Mouse (Mus musculus) small intestine, adult 2 months (tissue): ENCODE data around the gene Kctd6. TPM values are rescaled to one million over a fixed set of nuclear protein-coding genes. Genes with fewer than 3 reads are reported as not detected.
"Not testable (repeated sequence)": the region's sequence is repeated elsewhere in the genome, so short reads cannot be mapped to it uniquely, and the experiment has no call there.

Experiments used
- H3K27ac ChIP-seq: fragments of 200-500 bp; 2 replicates; pipeline ENCODE4 v1.5.1; 2012; ENCODE audit warnings: low read depth, low read length, control low read depth, inconsistent platforms; ENCODE audit not compliant: insufficient read depth
- H3K27me3 ChIP-seq: fragments of 200-500 bp; 2 replicates; pipeline ENCODE4 v1.6.1; 2012; ENCODE audit warnings: mild to moderate bottlenecking, moderate library complexity, low read length, inconsistent platforms; ENCODE audit not compliant: control insufficient read depth, insufficient read depth
- H3K36me3 ChIP-seq: fragments of 200-500 bp; 2 replicates; pipeline ENCODE4 v1.6.1; 2012; ENCODE audit warnings: mild to moderate bottlenecking, low read length, control low read depth, inconsistent platforms; ENCODE audit not compliant: control insufficient read depth, insufficient read depth
- H3K4me1 ChIP-seq: fragments of 200-500 bp; 2 replicates; pipeline ENCODE4 v1.6.1; 2012; ENCODE audit warnings: low read length, inconsistent platforms, mixed read lengths; ENCODE audit not compliant: control insufficient read depth, insufficient read depth, insufficient read length
- H3K4me3 ChIP-seq: fragments of 200-500 bp; 2 replicates; pipeline ENCODE4 v1.5.1; 2012; ENCODE audit warnings: low read depth, mild to moderate bottlenecking, control low read depth, inconsistent platforms, low read length, moderate library complexity
- CTCF ChIP-seq: fragments of 200-500 bp; IDR thresholded peaks from 2 replicates; pipeline ENCODE4 v1.5.1; 2012; ENCODE audit warnings: low read depth, mild to moderate bottlenecking, control low read depth, inconsistent platforms, low read length, moderate library complexity, mixed read lengths; ENCODE audit not compliant: insufficient replicate concordance, insufficient read length; ENCODE audit errors: extremely low read depth
- POLR2A ChIP-seq: fragments of 200-500 bp; IDR thresholded peaks from 2 replicates; pipeline ENCODE4 v1.6.1; 2012; ENCODE audit warnings: low read depth, mild to moderate bottlenecking, control low read depth, inconsistent platforms, low read length, moderate library complexity
- WGBS: fragments of 180-500 bp; shearing (Covaris S2); methylation state at CpG from one replicate; pipeline ENCODE4 v1.1.7; 2018; 5-methylcytosine and 5-hydroxymethylcytosine counted together
- polyA plus RNA-seq: library from polyadenylated mRNA; depleted of rRNA; stranded (reverse); fragments of >200 nt; gene quantifications from 2 replicates; pipeline ENCODE4 v1.2.3, GENCODE M21; 2012; rRNA removed

Gene Kctd6
- 3.9 and 5.7 TPM in 2 replicates for polyA plus RNA-seq

DNA sequence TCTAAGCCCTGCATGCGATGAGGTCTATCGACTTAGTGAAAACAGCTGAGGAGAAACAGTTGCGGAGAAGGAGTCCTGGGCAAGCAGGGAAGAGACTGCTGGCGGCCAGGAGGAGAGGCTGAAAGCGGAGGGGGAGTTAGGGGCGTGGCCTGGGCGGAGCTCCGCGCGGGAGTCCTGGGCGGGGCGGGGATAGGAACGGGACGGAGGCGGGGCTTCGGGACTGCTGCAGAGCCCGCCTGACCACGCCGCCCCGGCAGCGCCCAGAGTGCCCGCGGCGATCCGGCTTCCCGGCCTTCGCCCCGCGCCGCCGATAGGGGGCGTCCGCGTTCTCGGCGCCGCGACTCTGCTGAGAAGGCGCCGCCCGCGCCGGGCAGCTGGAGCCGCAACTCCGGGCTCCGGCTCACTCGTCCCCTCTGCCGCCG is at the start of gene Kctd6:
TSS of gene Kctd6 (plus strand) at position 338 of the 422 bp plus-strand sequence.
- Histone ChIP-seq H3K36me3 (no peaks in the 10 kb centered on the region), H3K27ac (peak within 1 kb of the TSS; percentile 35), H3K27me3 (no peaks in the 10 kb centered on the region), H3K4me3 (peak within 1 kb of the TSS; percentile 71), H3K4me1 (peaks cover 10% of the 10 kb centered on the region; the same call in 1 of the 2 replicates)
- under 1% methylated on average over 48 of the region's 49 CpGs for WGBS
- TF ChIP-seq POLR2A (0 out of 2 replicates have a peak, but pooled peaks have one; percentile 21), CTCF (peak; percentile 55)

DNA sequence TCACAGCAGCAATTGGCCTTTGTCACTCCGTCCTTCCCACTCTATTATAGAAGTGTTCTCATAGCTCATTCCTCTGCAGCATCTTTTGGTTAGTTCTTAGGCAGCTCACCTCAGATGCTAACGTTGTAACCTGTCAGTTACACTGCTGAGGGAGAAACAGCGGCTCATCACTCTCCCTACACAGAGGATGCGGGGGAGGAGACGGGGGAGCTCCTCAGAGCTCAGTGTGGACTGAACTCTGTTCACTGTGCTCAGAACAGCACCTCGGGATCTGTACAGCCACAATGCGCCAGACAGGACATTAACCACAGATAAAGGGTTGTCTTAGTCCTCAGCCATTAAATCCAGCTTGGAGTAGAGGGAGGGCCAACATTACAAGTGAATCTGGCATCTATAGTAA is 49.5 kb upstream of the Kctd6 start:
- 82% methylated on average over 7 of the region's 7 CpGs for WGBS
- H3K27ac ChIP-seq = no peak overlapping the region
- H3K4me1 ChIP-seq = peaks cover 2% of the 10 kb centered on the region; the same call in 1 of the 2 replicates
- no peaks in the 10 kb centered on the region for H3K27me3 ChIP-seq
- peaks cover 62% of the 10 kb centered on the region for H3K36me3 ChIP-seq
- no peak overlapping the region for H3K4me3 ChIP-seq
- TF ChIP-seq CTCF = no peak
- TF ChIP-seq POLR2A = no peak

DNA sequence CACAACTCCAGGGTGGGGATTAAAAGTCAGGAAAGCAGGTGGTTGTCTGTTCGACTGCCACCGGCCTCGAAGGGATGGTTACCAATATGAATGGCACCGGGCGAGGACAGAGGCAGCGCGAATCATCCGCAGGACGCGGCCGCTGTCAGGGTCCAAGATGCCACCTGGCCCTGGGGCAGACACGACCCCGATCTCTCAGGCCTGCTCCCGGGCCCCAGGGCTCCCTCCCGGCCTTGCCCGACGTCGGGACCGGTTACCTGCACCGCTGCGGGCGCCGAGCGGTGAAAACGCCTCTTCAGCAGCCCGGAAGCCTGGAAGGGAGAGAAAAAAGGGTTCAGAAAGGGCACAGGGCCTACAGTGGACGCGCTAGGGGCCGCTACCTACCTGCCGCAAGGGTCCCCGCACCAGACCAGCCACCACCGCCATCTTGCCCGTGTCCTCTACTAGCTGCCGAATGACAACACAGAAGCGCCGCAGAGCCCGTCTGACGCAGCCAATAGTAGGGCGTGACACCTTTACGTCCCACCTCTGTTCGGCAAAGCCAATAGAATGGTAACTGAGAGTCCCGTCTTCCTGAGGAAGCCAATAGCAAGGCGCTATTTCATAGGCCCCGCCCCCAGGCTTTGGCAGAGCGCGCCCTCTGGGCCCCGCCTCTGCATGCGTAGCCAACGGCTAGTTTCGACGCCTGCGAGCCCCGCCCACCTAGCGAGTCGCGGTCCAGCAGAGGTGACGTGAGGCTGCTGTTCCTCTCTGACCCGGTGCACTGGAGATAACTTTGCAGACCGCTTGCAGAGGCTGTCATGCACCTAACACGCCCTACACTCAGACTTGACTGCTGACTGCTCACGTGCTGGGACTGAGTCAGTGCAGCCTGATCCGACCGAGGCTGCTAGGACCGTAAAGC is 41.2 kb upstream of the Kctd6 start, which contains the start of gene Pdhb:
TSS of gene Pdhb (minus strand) at position 519 of the 904 bp plus-strand sequence.
- peaks cover 6% of the 10 kb centered on the region for H3K4me1 ChIP-seq
- peaks cover 26% of the 10 kb centered on the region for H3K36me3 ChIP-seq
- under 1% methylated on average over 64 of the region's 64 CpGs for WGBS
- H3K27me3 ChIP-seq = no peaks in the 10 kb centered on the region
- TF ChIP-seq POLR2A (peak; percentile 83; the same call in 1 of the 2 replicates), CTCF (no peak)
- H3K27ac ChIP-seq = peak within 1 kb of the TSS; percentile 90
- H3K4me3 ChIP-seq = peak within 1 kb of the TSS; percentile 88

DNA sequence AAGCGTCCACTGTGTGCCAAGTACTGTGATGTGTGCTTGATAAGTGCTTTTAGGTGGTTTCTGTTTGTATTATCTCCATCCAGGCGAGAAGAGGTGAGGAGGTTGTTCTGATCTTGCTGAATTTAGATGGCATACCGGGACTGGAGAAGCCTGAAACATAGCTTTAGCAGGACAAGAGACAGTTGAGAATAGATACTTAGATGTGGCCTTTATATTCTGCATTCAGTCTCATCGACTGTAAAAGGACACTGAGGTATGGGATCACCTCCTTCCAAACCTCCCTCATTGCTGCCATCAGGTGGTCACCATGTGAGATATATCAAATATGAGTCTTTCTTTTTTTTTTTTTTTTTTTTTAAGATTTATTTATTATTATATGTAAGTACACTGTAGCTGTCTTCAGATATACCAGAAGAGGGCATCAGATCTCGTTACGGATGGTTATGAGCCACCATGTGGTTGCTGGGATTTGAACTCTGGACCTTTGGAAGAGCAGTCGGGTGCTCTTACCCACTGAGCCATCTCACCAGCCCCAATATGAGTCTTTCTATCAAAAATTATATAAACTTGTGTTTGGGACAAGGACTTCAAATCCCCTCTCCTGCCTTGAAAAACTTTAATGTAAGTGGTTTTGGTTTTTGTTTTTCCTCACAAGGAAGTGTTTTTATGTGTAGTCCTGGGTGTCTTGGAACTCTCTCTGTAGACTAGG is 40.2 kb upstream of the Kctd6 start:
- WGBS = 6% methylated on average over 7 of the region's 7 CpGs
- Histone ChIP-seq H3K36me3 (peaks cover 16% of the 10 kb centered on the region), H3K27ac (peak overlapping the region; percentile 90), H3K4me3 (peak overlapping the region; percentile 57)
- not testable (repeated sequence) for H3K4me1 ChIP-seq, H3K27me3 ChIP-seq

DNA sequence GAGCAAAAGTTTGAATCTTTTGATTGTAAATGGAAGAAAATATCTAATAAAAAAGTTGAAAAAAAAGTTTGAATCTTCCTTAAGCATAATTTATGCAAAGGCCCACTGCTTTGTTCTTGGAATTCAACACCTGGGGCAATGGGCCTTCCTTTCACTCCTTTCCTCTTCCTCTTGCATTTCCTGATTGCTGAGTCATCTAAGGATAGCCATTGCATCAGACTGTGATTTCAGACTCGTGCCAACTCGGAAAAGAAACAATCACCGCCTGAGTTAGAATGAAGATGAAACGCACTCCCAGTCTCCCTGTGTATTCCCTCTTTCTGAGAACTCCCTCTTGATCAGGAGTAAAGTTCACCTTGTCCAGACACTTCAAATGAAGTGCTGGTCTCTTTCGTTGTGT is 39.3 kb upstream of the Kctd6 start:
- Histone ChIP-seq H3K27ac (peak overlapping the region; percentile 36; the same call in 1 of the 2 replicates), H3K4me3 (no peak overlapping the region), H3K4me1 (peaks cover 4% of the 10 kb centered on the region; the same call in 1 of the 2 replicates), H3K27me3 (no peaks in the 10 kb centered on the region), H3K36me3 (peaks cover 7% of the 10 kb centered on the region)
- 32% methylated on average over 5 of the region's 5 CpGs for WGBS
- TF ChIP-seq POLR2A = no peak
- no peak for TF ChIP-seq CTCF

DNA sequence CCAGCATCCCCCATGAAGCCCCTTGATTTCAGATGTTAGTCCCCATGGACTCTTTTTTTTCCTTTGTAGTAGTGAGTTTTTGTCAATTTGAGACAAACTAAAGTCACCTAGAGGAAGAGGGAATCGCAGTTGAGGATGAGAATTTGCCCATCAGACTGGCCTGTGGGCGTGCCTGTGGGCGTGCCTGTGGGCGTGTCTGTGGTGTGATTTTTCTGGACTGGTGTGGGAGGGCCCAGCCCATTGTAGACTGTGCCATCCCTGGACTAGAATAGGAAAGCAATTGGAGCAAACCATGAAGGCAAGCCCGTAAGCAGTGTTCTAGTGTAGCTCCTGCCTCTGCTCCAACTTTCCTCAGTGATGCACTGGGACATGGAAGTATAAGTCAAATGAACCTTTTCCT is 37.7 kb upstream of the Kctd6 start:
- no peak overlapping the region for H3K4me3 ChIP-seq
- H3K4me1 ChIP-seq = peaks cover 4% of the 10 kb centered on the region; the same call in 1 of the 2 replicates
- 22% methylated on average over 5 of the region's 5 CpGs for WGBS
- TF ChIP-seq CTCF (no peak), POLR2A (no peak)
- no peaks in the 10 kb centered on the region for H3K27me3 ChIP-seq
- H3K27ac ChIP-seq = no peak overlapping the region
- no peaks in the 10 kb centered on the region for H3K36me3 ChIP-seq

DNA sequence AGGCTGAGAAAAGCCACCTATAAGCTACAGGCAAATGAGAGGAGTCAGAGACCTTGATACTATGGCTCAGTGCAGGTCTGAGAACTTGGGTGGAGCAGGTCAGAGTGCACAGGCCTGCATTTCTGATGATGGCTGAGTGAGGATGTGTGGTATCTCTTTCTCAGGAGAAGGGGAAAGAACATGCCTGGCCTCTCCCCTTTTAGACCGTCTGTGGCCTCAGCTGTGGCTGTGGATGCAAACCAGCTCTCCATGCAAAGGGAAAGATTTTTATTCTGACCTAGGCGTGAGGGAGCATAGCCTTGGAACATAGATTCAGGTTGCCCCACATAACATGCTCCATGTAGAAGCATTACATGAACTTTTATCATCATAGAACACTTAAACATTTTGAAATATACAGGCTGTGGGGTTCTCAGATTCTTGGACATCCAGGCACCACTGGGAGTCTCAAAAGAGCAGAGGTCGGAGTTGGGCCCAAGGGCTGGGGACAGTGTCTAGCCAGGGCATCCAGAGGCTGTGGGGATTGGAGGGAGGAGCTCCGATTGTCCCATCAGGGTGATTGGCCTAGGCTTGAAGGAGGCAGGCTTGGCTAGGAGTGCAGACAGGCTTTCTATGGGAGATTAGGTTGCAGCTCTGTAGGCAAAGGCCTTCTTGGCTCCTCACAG is 33.4 kb upstream of the Kctd6 start:
- TF ChIP-seq POLR2A (no peak), CTCF (no peak)
- H3K27ac ChIP-seq = no peak overlapping the region
- no peaks in the 10 kb centered on the region for H3K36me3 ChIP-seq
- H3K4me3 ChIP-seq = no peak overlapping the region
- H3K27me3 ChIP-seq = no peaks in the 10 kb centered on the region
- H3K4me1 ChIP-seq = no peaks in the 10 kb centered on the region; the same call in 1 of the 2 replicates
- WGBS = 77% methylated on average over 4 of the region's 4 CpGs
